Mouse (Mus musculus): Measurements from ENCODE around the gene Tph2. TPM values are rescaled to one million over a fixed set of nuclear protein-coding genes. Genes with fewer than 3 reads are reported as not detected.

Tph2 gene
- polyA plus RNA-seq, 1 experiment from 2014 or later: 0.47 TPM

- 0 out of 2 replicates have a peak overlapping the region, but pooled peaks have one; percentile 2 for H3K4me2 ChIP-seq (replicated peaks)
- no peak overlapping the region for H3K4me3 ChIP-seq
- H3K27me3 ChIP-seq: no peaks in the 10 kb centered on the region
- 36% methylated on average over 5 of the region's 5 CpGs for WGBS
- H3K36me3 ChIP-seq: no peaks in the 10 kb centered on the region
- no peak overlapping the region for H3K9ac ChIP-seq (replicated peaks)
- no peak overlapping the region for H3K27ac ChIP-seq (replicated peaks)
- peaks cover 15% of the 10 kb centered on the region for H3K4me1 ChIP-seq
- no peak for ATAC-seq (ENCODE audit: low FRiP score, low read depth)
- H3K9me3 ChIP-seq: no peaks in the 10 kb centered on the region
Measured at GRCm38 (mm10) chr10:115125550-115125949, 59.3 kb downstream of the Tph2 start.

GRCm38 (mm10) chr10:115125027-115125426, 59.8 kb downstream of the Tph2 start:
- Histone ChIP-seq H3K27me3 (no peaks in the 10 kb centered on the region), H3K9me3 (no peaks in the 10 kb centered on the region), H3K27ac (replicated peaks) (no peak overlapping the region), H3K4me2 (replicated peaks) (no peak overlapping the region), H3K4me3 (no peak overlapping the region), H3K36me3 (no peaks in the 10 kb centered on the region), H3K4me1 (peaks cover 15% of the 10 kb centered on the region), H3K9ac (replicated peaks) (no peak overlapping the region)
- 0 out of 2 replicates have a peak, but pooled peaks have one; percentile 28 for ATAC-seq (ENCODE audit: low FRiP score, low read depth)
- 71% methylated on average over 5 of the region's 5 CpGs for WGBS

GRCm38 (mm10) chr10:115107666-115108540, 76.9 kb downstream of the Tph2 start:
- Histone ChIP-seq H3K4me2 (replicated peaks) (no peak overlapping the region), H3K9me3 (no peaks in the 10 kb centered on the region), H3K27me3 (no peaks in the 10 kb centered on the region), H3K4me3 (no peak overlapping the region), H3K27ac (replicated peaks) (no peak overlapping the region), H3K9ac (replicated peaks) (no peak overlapping the region), H3K4me1 (no peaks in the 10 kb centered on the region), H3K36me3 (no peaks in the 10 kb centered on the region)
- 84% methylated on average over 16 of the region's 16 CpGs for WGBS
- no peak for ATAC-seq (ENCODE audit: low FRiP score, low read depth)

- no peaks in the 10 kb centered on the region for H3K4me1 ChIP-seq
- WGBS: 84% methylated on average over 8 of the region's 8 CpGs
Measured at GRCm38 (mm10) chr10:115104175-115104574, 80.6 kb downstream of the Tph2 start.

GRCm38 (mm10) chr10:115099890-115100580, 84.8 kb downstream of the Tph2 start:
- H3K9ac ChIP-seq (replicated peaks): no peak overlapping the region
- H3K27me3 ChIP-seq: no peaks in the 10 kb centered on the region
- no peak for ATAC-seq (ENCODE audit: low FRiP score, low read depth)
- no peak overlapping the region for H3K4me3 ChIP-seq
- WGBS: 83% methylated on average over 9 of the region's 9 CpGs
- no peak overlapping the region for H3K4me2 ChIP-seq (replicated peaks)
- no peaks in the 10 kb centered on the region for H3K36me3 ChIP-seq
- H3K27ac ChIP-seq (replicated peaks): no peak overlapping the region
- no peaks in the 10 kb centered on the region for H3K9me3 ChIP-seq
- no peaks in the 10 kb centered on the region for H3K4me1 ChIP-seq

More at GRCm38 (mm10) chr10:115104175-115104574, 80.6 kb downstream of the Tph2 start:
- H3K9ac ChIP-seq (replicated peaks): no peak overlapping the region
- no peak for ATAC-seq (ENCODE audit: low FRiP score, low read depth)
- no peak overlapping the region for H3K4me3 ChIP-seq
- H3K27me3 ChIP-seq: no peaks in the 10 kb centered on the region
- no peaks in the 10 kb centered on the region for H3K9me3 ChIP-seq
- H3K36me3 ChIP-seq: no peaks in the 10 kb centered on the region
- no peak overlapping the region for H3K4me2 ChIP-seq (replicated peaks)
- no peak overlapping the region for H3K27ac ChIP-seq (replicated peaks)

- Histone ChIP-seq H3K4me1 (no peaks in the 10 kb centered on the region), H3K4me2 (replicated peaks) (no peak overlapping the region)
Measured at GRCm38 (mm10) chr10:115097163-115097562, 87.7 kb downstream of the Tph2 start.

GRCm38 (mm10) chr10:115096191-115096590, 88.6 kb downstream of the Tph2 start:
- Histone ChIP-seq H3K9me3 (peaks cover 3% of the 10 kb centered on the region; the same call in 1 of the 2 replicates), H3K4me2 (replicated peaks) (no peak overlapping the region), H3K4me3 (no peak overlapping the region), H3K9ac (replicated peaks) (no peak overlapping the region), H3K36me3 (no peaks in the 10 kb centered on the region), H3K27me3 (no peaks in the 10 kb centered on the region), H3K27ac (replicated peaks) (no peak overlapping the region), H3K4me1 (no peaks in the 10 kb centered on the region)
- 76% methylated on average over 1 of the region's 1 CpGs for WGBS
- ATAC-seq (ENCODE audit: low FRiP score, low read depth): no peak

More at GRCm38 (mm10) chr10:115097163-115097562, 87.7 kb downstream of the Tph2 start:
- Histone ChIP-seq H3K9ac (replicated peaks) (no peak overlapping the region), H3K9me3 (peaks cover 3% of the 10 kb centered on the region; the same call in 1 of the 2 replicates), H3K27ac (replicated peaks) (no peak overlapping the region), H3K4me3 (no peak overlapping the region), H3K36me3 (no peaks in the 10 kb centered on the region), H3K27me3 (no peaks in the 10 kb centered on the region)
- WGBS: 20% methylated on average over 5 of the region's 5 CpGs
- ATAC-seq (ENCODE audit: low FRiP score, low read depth): peak; percentile 75

- no peak overlapping the region for H3K4me2 ChIP-seq (replicated peaks)
- no peak overlapping the region for H3K4me3 ChIP-seq
- no peaks in the 10 kb centered on the region for H3K4me1 ChIP-seq
- no peaks in the 10 kb centered on the region for H3K36me3 ChIP-seq
- no peaks in the 10 kb centered on the region for H3K27me3 ChIP-seq
- 73% methylated on average over 3 of the region's 3 CpGs for WGBS
- no peak overlapping the region for H3K9ac ChIP-seq (replicated peaks)
- no peak overlapping the region for H3K27ac ChIP-seq (replicated peaks)
- H3K9me3 ChIP-seq: no peaks in the 10 kb centered on the region
- ATAC-seq (ENCODE audit: low FRiP score, low read depth): no peak
Measured at GRCm38 (mm10) chr10:115078232-115078631, 106.6 kb downstream of the Tph2 start.

- Histone ChIP-seq H3K4me2 (replicated peaks) (no peak overlapping the region), H3K9ac (replicated peaks) (no peak overlapping the region), H3K4me1 (no peaks in the 10 kb centered on the region), H3K27ac (replicated peaks) (no peak overlapping the region), H3K9me3 (no peaks in the 10 kb centered on the region), H3K4me3 (no peak overlapping the region), H3K27me3 (no peaks in the 10 kb centered on the region), H3K36me3 (no peaks in the 10 kb centered on the region)
- ATAC-seq (ENCODE audit: low FRiP score, low read depth): no peak
- whole genome bisulfite sequencing: 69% methylated on average over 8 of the region's 8 CpGs
Measured at GRCm38 (mm10) chr10:115069123-115069911, 115.5 kb downstream of the Tph2 start.

GRCm38 (mm10) chr10:115063936-115064335, 120.9 kb downstream of the Tph2 start:
- Histone ChIP-seq H3K4me2 (replicated peaks) (no peak overlapping the region), H3K4me1 (no peaks in the 10 kb centered on the region), H3K36me3 (no peaks in the 10 kb centered on the region), H3K4me3 (no peak overlapping the region), H3K9me3 (no peaks in the 10 kb centered on the region), H3K9ac (replicated peaks) (no peak overlapping the region), H3K27me3 (no peaks in the 10 kb centered on the region), H3K27ac (replicated peaks) (no peak overlapping the region)
- ATAC-seq (ENCODE audit: low FRiP score, low read depth): no peak
- 90% methylated on average over 7 of the region's 7 CpGs for WGBS

GRCm38 (mm10) chr10:115061498-115061897, 123.3 kb downstream of the Tph2 start:
- Histone ChIP-seq H3K27ac (replicated peaks) (no peak overlapping the region), H3K9me3 (no peaks in the 10 kb centered on the region), H3K4me3 (no peak overlapping the region), H3K4me1 (no peaks in the 10 kb centered on the region), H3K27me3 (no peaks in the 10 kb centered on the region), H3K36me3 (no peaks in the 10 kb centered on the region), H3K9ac (replicated peaks) (no peak overlapping the region), H3K4me2 (replicated peaks) (no peak overlapping the region)
- ATAC-seq (ENCODE audit: low FRiP score, low read depth): no peak
- WGBS: 75% methylated on average over 2 of the region's 2 CpGs

All from midbrain, embryonic 12.5 days (tissue).